Mouse (Mus musculus) testis, adult 2 months (tissue): ENCODE results near the gene Dync2li1.

Source experiments
- CTCF ChIP-seq: fragments of 200-500 bp; IDR thresholded peaks from 2 replicates; pipeline ENCODE4 v1.5.1; 2012; ENCODE audit warnings: low read depth, mild to moderate bottlenecking, inconsistent platforms, low read length, moderate library complexity; ENCODE audit not compliant: control insufficient read depth, insufficient read depth, insufficient replicate concordance
- POLR2A ChIP-seq: fragments of 200-500 bp; IDR thresholded peaks from 2 replicates; pipeline ENCODE4 v1.6.1; 2012; ENCODE audit warnings: low read depth, mild to moderate bottlenecking, inconsistent platforms, low read length, moderate library complexity; ENCODE audit not compliant: control insufficient read depth

DNA sequence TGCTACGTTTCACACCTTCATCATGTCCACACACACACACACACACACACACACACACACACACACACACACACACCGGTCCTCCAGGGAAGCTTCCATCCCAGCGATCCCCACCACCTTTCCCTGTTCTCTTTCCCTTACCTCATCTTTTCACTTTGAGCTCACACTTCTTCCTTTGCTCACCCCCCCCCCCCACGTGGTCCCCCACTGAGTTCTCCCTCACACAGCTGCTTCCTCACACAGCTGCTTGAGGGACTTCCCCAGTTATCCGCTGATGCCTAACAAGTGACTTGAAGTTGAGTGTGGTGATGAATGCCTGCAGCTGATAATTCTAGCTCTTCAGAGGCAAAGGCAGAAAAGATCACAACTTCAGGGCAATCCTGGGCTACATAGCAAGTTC, 18.7 kb upstream of the Dync2li1 start:
- TF ChIP-seq CTCF (no peak), POLR2A (no peak)
